Mouse (Mus musculus) forebrain, embryonic 11.5 days (tissue): ENCODE data around the gene Mab21l1. TPM values are rescaled to one million over a fixed set of nuclear protein-coding genes. Genes with fewer than 3 reads are reported as not detected.

ENCODE experiments used
- ATAC-seq: fragments of 200-750 bp; cut with Nextera tagmentation; replicated peaks from 2 replicates; pipeline ENCODE4 v1.8.0; 2017; ENCODE audit warnings: moderate TSS enrichment; ENCODE audit not compliant: low FRiP score
- DNase-seq: peaks from one replicate; pipeline ENCODE4 v3.0.0-alpha.2; 2017; ENCODE audit warnings: low spot score
- H3K27ac ChIP-seq: fragments of 300-500 bp; sonication (generic); 2 replicates; pipeline ENCODE4 v1.5.1; 2014; ENCODE audit warnings: low read depth, low read length
- H3K27me3 ChIP-seq: fragments of 300-500 bp; sonication (generic); 2 replicates; pipeline ENCODE4 v1.6.1; 2014; ENCODE audit warnings: mild to moderate bottlenecking, low read length, mixed read lengths; ENCODE audit not compliant: control insufficient read depth, insufficient read depth
- H3K36me3 ChIP-seq: fragments of 300-500 bp; sonication (generic); 2 replicates; pipeline ENCODE4 v1.6.1; 2014; ENCODE audit warnings: mild to moderate bottlenecking, low read length, moderate library complexity, mixed read lengths; ENCODE audit not compliant: control insufficient read depth, insufficient read depth
- H3K4me1 ChIP-seq: fragments of 300-500 bp; sonication (generic); replicated peaks from 2 replicates; pipeline ENCODE4 v1.6.1; 2014; ENCODE audit warnings: low read length, mixed read lengths; ENCODE audit not compliant: control insufficient read depth, insufficient read depth
- H3K4me2 ChIP-seq: fragments of 300-500 bp; sonication (generic); 2 replicates; pipeline ENCODE4 v1.6.1; 2014; ENCODE audit warnings: low read depth, mild to moderate bottlenecking, low read length, moderate library complexity, mixed read lengths; ENCODE audit not compliant: severe bottlenecking
- H3K4me3 ChIP-seq: fragments of 300-500 bp; sonication (generic); 2 replicates; pipeline ENCODE4 v1.5.1; 2014; ENCODE audit warnings: low read depth, low read length
- H3K9ac ChIP-seq: fragments of 300-500 bp; sonication (generic); 2 replicates; pipeline ENCODE4 v1.6.1; 2014; ENCODE audit warnings: low read length
- H3K9me3 ChIP-seq: fragments of 300-500 bp; sonication (generic); 2 replicates; pipeline ENCODE4 v1.6.1; 2016; ENCODE audit warnings: low read length, mixed read lengths; ENCODE audit not compliant: control insufficient read depth
- WGBS: fragments of 180-500 bp; shearing (Covaris S2); extraction: QIAGEN DNeasy Blood & Tissue Kit; methylation state at CpG from one replicate; pipeline ENCODE4 v1.1.7; 2014; 5-methylcytosine and 5-hydroxymethylcytosine counted together
- polyA plus RNA-seq: library from polyadenylated mRNA; unstranded; fragments of >200 nt; fragmentation: Nextera tagmentation; extraction: Ambion mirVana; gene quantifications from 2 replicates; pipeline ENCODE4 v1.2.1, GENCODE M21; 2014

Gene Mab21l1
- polyA plus RNA-seq, 1 experiment from 2014 or later, result 16.6 TPM

DNA sequence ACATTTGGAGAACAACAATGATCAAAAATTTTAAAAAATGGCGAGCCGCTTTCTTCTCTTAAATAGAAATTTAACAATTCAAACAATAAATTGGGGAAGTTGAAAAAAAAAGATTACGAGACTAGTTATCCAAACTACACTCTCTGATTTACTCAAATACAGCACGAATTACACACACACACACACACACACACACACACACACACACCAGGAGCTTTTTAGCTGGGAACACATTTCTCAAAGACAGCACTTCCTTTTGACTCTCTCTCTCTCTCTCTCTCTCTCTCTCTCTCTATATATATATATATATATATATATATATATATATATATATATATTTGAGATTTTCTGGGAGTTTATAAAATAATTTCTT lies 5.9 kb downstream of the Mab21l1 start:
- DNase-seq, result no peak
- Histone ChIP-seq H3K9ac (no peak overlapping the region), H3K27ac (no peak overlapping the region), H3K4me1 (peaks cover 14% of the 10 kb centered on the region), H3K4me3 (no peak overlapping the region; the same call in 1 of the 2 replicates), H3K36me3 (no peaks in the 10 kb centered on the region), H3K9me3 (no peaks in the 10 kb centered on the region), H3K27me3 (peaks cover 37% of the 10 kb centered on the region), H3K4me2 (peak overlapping the region; percentile 72; the same call in 1 of the 2 replicates)
- 5% methylated on average over 4 of the region's 4 CpGs for WGBS
- no peak for ATAC-seq

GRCm38 (mm10) chr3:55788621-55789201 lies 6.4 kb downstream of the Mab21l1 start:
- Histone ChIP-seq H3K27me3 (peaks cover 35% of the 10 kb centered on the region), H3K36me3 (no peaks in the 10 kb centered on the region), H3K9me3 (no peaks in the 10 kb centered on the region), H3K9ac (no peak overlapping the region), H3K4me1 (peaks cover 9% of the 10 kb centered on the region), H3K4me2 (no peak overlapping the region), H3K4me3 (no peak overlapping the region), H3K27ac (no peak overlapping the region)
- WGBS, result 4% methylated on average over 5 of the region's 5 CpGs
- DNase-seq (no peak), ATAC-seq (no peak)

GRCm38 (mm10) chr3:55789856-55790255 lies 7.5 kb downstream of the Mab21l1 start:
- H3K4me2 ChIP-seq, result no peak overlapping the region
- H3K4me3 ChIP-seq, result no peak overlapping the region
- H3K27ac ChIP-seq, result no peak overlapping the region
- ATAC-seq (0 out of 2 replicates have a peak, but pooled peaks have one; percentile 3), DNase-seq (no peak)
- peaks cover 29% of the 10 kb centered on the region for H3K27me3 ChIP-seq
- 16% methylated on average over 2 of the region's 2 CpGs for WGBS
- H3K36me3 ChIP-seq, result no peaks in the 10 kb centered on the region
- H3K9me3 ChIP-seq, result no peaks in the 10 kb centered on the region
- no peak overlapping the region for H3K9ac ChIP-seq
- peaks cover 6% of the 10 kb centered on the region; the same call in 1 of the 2 replicates for H3K4me1 ChIP-seq

- no peak for DNase-seq
- Histone ChIP-seq H3K36me3 (no peaks in the 10 kb centered on the region), H3K27me3 (peaks cover 25% of the 10 kb centered on the region), H3K4me2 (no peak overlapping the region), H3K4me3 (no peak overlapping the region), H3K9me3 (no peaks in the 10 kb centered on the region), H3K9ac (no peak overlapping the region), H3K27ac (no peak overlapping the region), H3K4me1 (peaks cover 6% of the 10 kb centered on the region; the same call in 1 of the 2 replicates)
- no peak for ATAC-seq
- WGBS, result 76% methylated on average over 4 of the region's 4 CpGs
Observed at GRCm38 (mm10) chr3:55790609-55791008, 8.3 kb downstream of the Mab21l1 start.

DNA sequence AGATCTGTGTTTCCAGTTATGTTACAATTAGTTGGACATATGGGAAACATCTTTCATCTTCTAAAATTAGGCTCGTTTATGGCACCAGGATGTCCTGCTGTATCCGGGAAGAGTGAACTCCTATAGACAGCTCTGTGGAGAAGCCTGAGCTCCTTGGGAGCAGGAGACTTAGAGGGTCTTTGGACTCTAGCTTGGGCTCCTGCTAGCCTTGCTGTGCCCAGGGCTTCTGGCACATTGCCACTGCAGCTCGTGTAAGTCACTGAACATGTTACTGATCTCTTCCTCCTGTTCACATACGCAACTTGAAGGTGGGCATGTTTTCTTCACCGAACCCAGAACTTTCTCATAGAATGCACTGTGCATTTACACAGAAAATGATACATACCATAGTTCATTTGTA lies 9.9 kb downstream of the Mab21l1 start:
- ATAC-seq (no peak), DNase-seq (no peak)
- H3K27ac ChIP-seq, result no peak overlapping the region
- no peaks in the 10 kb centered on the region for H3K9me3 ChIP-seq
- WGBS, result 89% methylated on average over 5 of the region's 5 CpGs
- H3K36me3 ChIP-seq, result no peaks in the 10 kb centered on the region
- H3K4me1 ChIP-seq, result peaks cover 6% of the 10 kb centered on the region; the same call in 1 of the 2 replicates
- H3K9ac ChIP-seq, result no peak overlapping the region
- H3K27me3 ChIP-seq, result peaks cover 12% of the 10 kb centered on the region
- no peak overlapping the region for H3K4me3 ChIP-seq
- no peak overlapping the region for H3K4me2 ChIP-seq

- no peak overlapping the region for H3K4me3 ChIP-seq
- peaks cover 5% of the 10 kb centered on the region; the same call in 1 of the 2 replicates for H3K27me3 ChIP-seq
- no peak overlapping the region for H3K27ac ChIP-seq
- no peak overlapping the region for H3K9ac ChIP-seq
- DNase-seq (no peak), ATAC-seq (no peak)
- H3K36me3 ChIP-seq, result no peaks in the 10 kb centered on the region
- H3K4me1 ChIP-seq, result no peaks in the 10 kb centered on the region
- H3K4me2 ChIP-seq, result no peak overlapping the region
- no peaks in the 10 kb centered on the region for H3K9me3 ChIP-seq
- WGBS, result 75% methylated on average over 7 of the region's 7 CpGs
Observed at GRCm38 (mm10) chr3:55793842-55794575, 11.7 kb downstream of the Mab21l1 start.

GRCm38 (mm10) chr3:55794768-55795167 lies 12.5 kb downstream of the Mab21l1 start:
- no peak overlapping the region for H3K9ac ChIP-seq
- 82% methylated on average over 2 of the region's 2 CpGs for whole genome bisulfite sequencing
- no peak overlapping the region for H3K4me2 ChIP-seq
- DNase-seq, result no peak
- no peaks in the 10 kb centered on the region for H3K36me3 ChIP-seq
- H3K9me3 ChIP-seq, result no peaks in the 10 kb centered on the region
- no peak overlapping the region for H3K27ac ChIP-seq
- H3K27me3 ChIP-seq, result peaks cover 5% of the 10 kb centered on the region; the same call in 1 of the 2 replicates
- no peaks in the 10 kb centered on the region for H3K4me1 ChIP-seq
- no peak overlapping the region for H3K4me3 ChIP-seq
- no peak for ATAC-seq

GRCm38 (mm10) chr3:55814993-55815625 lies 32.8 kb downstream of the Mab21l1 start:
- WGBS, result 81% methylated on average over 5 of the region's 5 CpGs
- H3K4me3 ChIP-seq, result no peak overlapping the region
- ATAC-seq (no peak), DNase-seq (no peak)
- H3K36me3 ChIP-seq, result no peaks in the 10 kb centered on the region
- H3K4me2 ChIP-seq, result no peak overlapping the region
- H3K27me3 ChIP-seq, result no peaks in the 10 kb centered on the region
- no peaks in the 10 kb centered on the region for H3K9me3 ChIP-seq
- no peaks in the 10 kb centered on the region for H3K4me1 ChIP-seq
- H3K9ac ChIP-seq, result no peak overlapping the region
- H3K27ac ChIP-seq, result 0 out of 2 replicates have a peak overlapping the region, but pooled peaks have one; percentile 37
